Mouse (Mus musculus) cerebellum, adult 2 months (tissue): ENCODE measurements around the gene Stat4. TPM values are rescaled to one million over a fixed set of nuclear protein-coding genes. Genes with fewer than 3 reads are reported as not detected.

Experiments
- DNase-seq, 2 experiments: peaks; one replicate each; pipeline ENCODE4 v3.0.0; 2021
- H3K27ac ChIP-seq: fragments of 200-500 bp; 2 replicates; pipeline ENCODE4 v1.5.1; 2012; ENCODE audit warnings: low read length, control low read depth, inconsistent platforms; ENCODE audit not compliant: insufficient read depth
- H3K27me3 ChIP-seq: fragments of 200-500 bp; 2 replicates; pipeline ENCODE4 v1.6.1; 2012; ENCODE audit warnings: inconsistent platforms, mild to moderate bottlenecking, low read length, moderate library complexity; ENCODE audit not compliant: control insufficient read depth, insufficient read depth
- H3K4me1 ChIP-seq: fragments of 200-500 bp; 2 replicates; pipeline ENCODE4 v1.6.1; 2011; ENCODE audit warnings: low read length; ENCODE audit not compliant: control insufficient read depth, insufficient read depth
- H3K4me3 ChIP-seq: fragments of 200-500 bp; replicated peaks from 2 replicates; pipeline ENCODE3; 2011; ENCODE audit warnings: mild to moderate bottlenecking, low read depth, low read length, control low read depth; ENCODE audit not compliant: insufficient read depth
- CTCF ChIP-seq: fragments of 200-500 bp; IDR thresholded peaks from 2 replicates; pipeline ENCODE4 v1.5.1; 2011; ENCODE audit warnings: low read depth, mild to moderate bottlenecking, control low read depth, low read length, moderate library complexity, borderline replicate concordance; ENCODE audit not compliant: insufficient read depth
- POLR2A ChIP-seq: fragments of 200-500 bp; IDR thresholded peaks from 2 replicates; pipeline ENCODE4 v1.6.1; 2011; ENCODE audit warnings: low read length, control low read depth, borderline replicate concordance; ENCODE audit not compliant: insufficient read depth
- WGBS: fragments of 180-500 bp; shearing (Covaris S2); methylation state at CpG from one replicate; pipeline ENCODE4 v1.1.7; 2018; 5-methylcytosine and 5-hydroxymethylcytosine counted together
- polyA plus RNA-seq: library from polyadenylated mRNA; depleted of rRNA; stranded (reverse); fragments of >200 nt; gene quantifications from 2 replicates; pipeline ENCODE4 v1.2.3, GENCODE M21; 2012

Gene Stat4
- polyA plus RNA-seq, 1 experiment: 0.03 TPM

DNA sequence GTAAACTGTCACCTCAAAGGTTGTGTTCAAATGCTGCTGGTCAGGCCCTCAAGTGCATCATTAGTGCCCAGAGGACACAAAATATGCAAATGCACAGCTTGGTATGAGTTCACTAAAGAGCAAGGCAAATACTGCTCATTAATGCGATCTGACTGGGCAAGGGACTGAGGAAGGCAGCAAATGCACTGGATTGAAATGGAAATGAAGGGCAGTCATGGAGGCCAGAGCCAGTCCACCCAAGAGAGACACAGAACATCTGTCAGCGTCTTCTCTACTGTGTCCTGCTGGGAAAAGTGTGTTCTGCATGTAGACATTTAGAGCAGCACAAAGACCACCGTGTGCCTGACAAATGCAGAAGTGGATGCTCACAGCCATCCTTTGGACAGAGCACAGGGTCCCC lies 64.6 kb downstream of the Stat4 start:
- WGBS: 30% methylated on average over 3 of the region's 3 CpGs

DNA sequence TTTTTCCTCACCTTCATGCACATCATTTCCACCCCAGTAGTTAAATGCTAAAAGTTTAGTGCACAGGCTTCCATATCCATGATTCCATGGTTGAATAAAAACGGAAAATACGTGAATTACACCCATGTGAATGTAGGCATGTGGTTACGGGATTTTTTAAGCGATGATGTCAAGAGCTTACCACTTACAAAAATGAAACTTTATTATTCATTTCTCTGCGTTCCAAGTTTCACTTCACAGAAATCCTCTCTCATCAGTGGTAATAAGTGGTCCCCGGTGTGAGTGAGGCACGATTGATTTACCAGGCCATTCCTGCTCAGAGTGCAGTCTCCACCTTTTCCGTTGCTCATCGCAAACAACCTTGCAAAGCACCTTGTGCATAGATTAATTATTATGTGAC lies 66.0 kb downstream of the Stat4 start:
- WGBS: 95% methylated on average over 9 of the region's 9 CpGs
- TF ChIP-seq CTCF: no peak
- no peak for TF ChIP-seq POLR2A
- DNase-seq: no peak
- no peak overlapping the region for H3K27ac ChIP-seq
- no peaks in the 10 kb centered on the region for H3K27me3 ChIP-seq
- H3K4me1 ChIP-seq: no peaks in the 10 kb centered on the region
- no peak overlapping the region for H3K4me3 ChIP-seq

More for the DNA sequence above, 64.6 kb downstream of the Stat4 start:
- no peak overlapping the region for H3K4me3 ChIP-seq
- no peak overlapping the region for H3K27ac ChIP-seq
- no peak for TF ChIP-seq POLR2A
- TF ChIP-seq CTCF: no peak
- H3K4me1 ChIP-seq: no peaks in the 10 kb centered on the region
- H3K27me3 ChIP-seq: no peaks in the 10 kb centered on the region
- DNase-seq: no peak

DNA sequence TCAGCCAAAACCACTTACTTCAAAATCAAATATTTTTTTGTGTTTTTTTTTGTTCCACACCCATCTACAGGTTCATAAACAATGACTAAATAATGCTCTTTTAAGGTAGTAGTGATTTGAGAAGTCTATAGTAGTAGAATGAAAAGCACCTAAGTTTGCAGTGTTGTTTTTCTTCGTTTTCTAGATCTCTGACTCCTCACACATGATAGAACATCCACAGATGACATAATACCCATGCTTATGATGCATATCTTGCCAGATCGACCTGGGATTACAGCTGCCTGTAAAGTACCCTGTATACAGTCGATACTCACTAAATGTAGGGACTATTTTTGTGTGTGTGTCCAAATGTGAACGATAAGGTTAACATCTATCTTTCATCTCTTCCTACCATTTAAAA lies 69.0 kb downstream of the Stat4 start:
- H3K4me3 ChIP-seq: no peak overlapping the region
- DNase-seq: no peak
- H3K4me1 ChIP-seq: no peaks in the 10 kb centered on the region
- no peak for TF ChIP-seq CTCF
- TF ChIP-seq POLR2A: no peak
- H3K27ac ChIP-seq: no peak overlapping the region
- H3K27me3 ChIP-seq: no peaks in the 10 kb centered on the region
- 80% methylated on average over 4 of the region's 4 CpGs for WGBS

DNA sequence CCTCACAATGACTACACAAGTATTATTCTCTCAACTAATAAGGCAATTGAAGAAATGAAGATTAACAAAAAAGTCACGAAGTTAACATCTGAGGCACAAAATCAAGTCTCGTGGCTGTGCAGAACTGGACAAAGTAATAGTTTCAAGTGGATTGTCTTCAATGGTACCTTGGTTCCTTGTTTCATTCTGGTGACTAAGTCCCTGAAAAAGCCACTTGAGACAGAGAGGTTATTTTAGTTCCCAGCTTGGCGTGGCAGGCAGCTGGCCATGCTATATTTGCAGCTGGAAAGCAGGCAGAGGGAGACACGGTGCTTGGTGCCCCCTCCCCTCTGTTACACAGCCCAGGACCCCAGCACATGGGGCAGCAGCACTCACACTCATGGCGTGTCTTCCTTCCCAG lies 70.2 kb downstream of the Stat4 start:
- Histone ChIP-seq H3K27me3 (no peaks in the 10 kb centered on the region), H3K4me1 (no peaks in the 10 kb centered on the region), H3K27ac (no peak overlapping the region), H3K4me3 (no peak overlapping the region)
- TF ChIP-seq POLR2A (no peak), CTCF (no peak)
- no peak for DNase-seq
- WGBS: 80% methylated on average over 5 of the region's 5 CpGs

DNA sequence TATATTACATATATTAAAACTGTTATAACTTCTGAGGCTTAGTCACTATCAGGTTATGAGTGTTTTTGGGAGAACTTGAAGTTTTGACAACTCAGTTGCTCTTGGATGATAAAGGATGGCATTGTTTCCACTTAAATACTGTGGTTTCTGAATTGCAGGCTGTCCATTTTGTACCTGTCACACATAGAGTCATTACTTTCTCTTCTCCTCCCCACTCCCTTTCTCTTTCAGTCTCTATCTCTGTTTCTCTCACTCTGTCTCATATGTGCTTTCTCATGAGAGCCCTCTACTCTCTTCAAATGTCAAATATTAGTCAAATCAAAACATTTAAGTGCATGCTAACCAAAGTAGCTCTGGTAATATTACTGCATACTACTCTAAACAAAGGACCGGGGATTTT lies 79.3 kb downstream of the Stat4 start:
- no peak for TF ChIP-seq POLR2A
- TF ChIP-seq CTCF: no peak
- H3K4me1 ChIP-seq: no peaks in the 10 kb centered on the region
- H3K27ac ChIP-seq: no peak overlapping the region
- no peak for DNase-seq
- H3K4me3 ChIP-seq: no peak overlapping the region
- 95% methylated on average over 1 of the region's 1 CpGs for WGBS
- H3K27me3 ChIP-seq: no peaks in the 10 kb centered on the region

DNA sequence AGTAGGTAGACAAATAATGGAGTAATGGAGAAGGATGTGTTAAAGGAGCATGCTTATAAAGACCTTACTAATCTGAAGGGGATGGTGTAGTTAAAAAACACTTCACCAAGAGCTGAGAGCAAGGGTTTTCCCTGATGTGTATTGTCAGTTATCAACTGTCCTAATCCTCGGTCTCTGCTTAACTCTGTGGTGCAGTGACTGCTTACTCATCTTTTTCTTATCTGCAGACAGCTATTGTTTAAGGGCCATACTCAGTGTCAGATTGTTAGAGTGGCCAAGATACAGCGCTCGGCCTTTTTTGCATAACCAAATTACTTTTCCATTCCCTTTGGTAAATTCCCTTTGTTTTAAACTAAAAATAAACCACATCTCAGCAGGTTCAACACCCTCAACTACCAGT lies 79.7 kb downstream of the Stat4 start:
- no peak overlapping the region for H3K4me3 ChIP-seq
- 85% methylated on average over 3 of the region's 3 CpGs for WGBS
- TF ChIP-seq CTCF (no peak), POLR2A (no peak)
- H3K27me3 ChIP-seq: no peaks in the 10 kb centered on the region
- no peaks in the 10 kb centered on the region for H3K4me1 ChIP-seq
- H3K27ac ChIP-seq: no peak overlapping the region
- DNase-seq: no peak

DNA sequence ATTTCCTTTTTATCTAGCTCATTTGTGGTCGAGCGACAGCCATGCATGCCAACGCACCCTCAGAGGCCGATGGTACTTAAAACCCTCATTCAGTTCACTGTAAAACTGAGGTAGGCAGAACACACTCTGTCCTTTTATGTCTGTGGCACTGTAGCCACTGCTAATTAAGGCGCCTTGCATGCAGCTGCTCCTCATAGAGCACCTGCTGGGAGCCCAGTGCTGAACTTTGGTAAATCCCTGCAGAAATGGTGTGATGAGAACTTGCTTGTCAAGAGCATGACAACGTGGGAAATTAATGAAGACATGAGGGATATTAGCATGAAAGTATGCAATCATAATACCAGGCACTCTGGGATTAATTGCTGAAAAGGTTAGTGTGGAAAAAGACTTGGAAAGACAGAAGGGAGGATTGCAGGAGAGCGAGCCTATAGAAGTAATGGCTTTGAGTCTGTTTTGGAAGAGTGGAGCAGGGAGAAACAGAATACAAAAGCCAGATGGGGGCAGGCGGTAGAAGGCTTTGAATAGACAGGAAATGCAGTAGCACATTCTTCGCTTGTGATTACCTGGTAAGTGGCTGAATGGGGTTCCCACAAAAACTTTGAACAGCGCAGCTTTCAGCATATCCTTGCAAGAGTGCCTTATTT lies 92.9 kb downstream of the Stat4 start:
- WGBS: 22% methylated on average over 10 of the region's 10 CpGs
- no peak for TF ChIP-seq CTCF
- TF ChIP-seq POLR2A: no peak

DNA sequence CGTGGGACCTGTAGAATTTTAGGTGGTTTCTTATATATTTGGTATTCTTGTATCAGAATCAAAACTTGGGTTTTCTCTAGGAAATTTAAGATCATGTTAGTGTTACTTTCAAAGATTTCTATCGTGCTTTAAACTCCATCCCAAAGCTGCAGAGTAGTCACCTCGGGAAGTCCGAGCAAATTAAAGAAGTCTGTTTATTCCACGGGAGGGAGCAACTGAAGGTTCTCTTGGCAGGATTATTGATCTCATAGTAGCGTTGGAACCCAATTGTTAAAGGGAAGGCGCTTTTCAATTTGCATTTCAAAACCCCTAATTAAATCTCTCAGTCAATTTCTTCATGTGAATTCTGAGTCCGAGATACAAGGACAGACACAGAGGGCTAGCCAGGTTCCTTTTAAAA lies 93.4 kb downstream of the Stat4 start:
- TF ChIP-seq POLR2A (no peak), CTCF (no peak)
- Histone ChIP-seq H3K4me1 (no peaks in the 10 kb centered on the region), H3K27ac (no peak overlapping the region), H3K27me3 (no peaks in the 10 kb centered on the region), H3K4me3 (no peak overlapping the region)
- no peak for DNase-seq
- WGBS: 27% methylated on average over 8 of the region's 8 CpGs

More for the DNA sequence above, 92.9 kb downstream of the Stat4 start:
- DNase-seq: no peak
- Histone ChIP-seq H3K27me3 (no peaks in the 10 kb centered on the region), H3K4me3 (no peak overlapping the region), H3K27ac (no peak overlapping the region), H3K4me1 (no peaks in the 10 kb centered on the region)

DNA sequence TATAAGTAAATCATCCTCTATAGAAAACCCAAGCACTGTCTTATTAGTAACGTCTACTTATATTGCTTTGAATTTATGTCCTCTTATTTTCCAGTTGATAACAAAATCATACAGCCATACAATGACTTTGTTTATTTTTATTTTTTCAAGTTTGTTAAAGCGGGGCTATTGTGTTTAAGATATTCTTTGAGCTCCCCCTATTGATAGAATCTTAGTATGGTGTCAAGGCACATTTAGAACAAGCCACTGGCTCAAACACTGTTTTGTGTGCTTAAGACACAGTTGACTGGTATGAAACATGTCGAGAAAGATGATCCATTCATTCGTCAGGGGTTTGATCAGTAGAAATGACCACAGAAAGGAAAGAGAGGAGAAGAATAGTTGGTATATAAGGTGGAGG lies 99.3 kb downstream of the Stat4 start:
- Histone ChIP-seq H3K4me1 (no peaks in the 10 kb centered on the region), H3K27me3 (no peaks in the 10 kb centered on the region), H3K4me3 (no peak overlapping the region), H3K27ac (no peak overlapping the region)
- DNase-seq: no peak
- TF ChIP-seq POLR2A: no peak
- no peak for TF ChIP-seq CTCF
- WGBS: 37% methylated on average over 4 of the region's 4 CpGs
